In the genomic region with DNA sequence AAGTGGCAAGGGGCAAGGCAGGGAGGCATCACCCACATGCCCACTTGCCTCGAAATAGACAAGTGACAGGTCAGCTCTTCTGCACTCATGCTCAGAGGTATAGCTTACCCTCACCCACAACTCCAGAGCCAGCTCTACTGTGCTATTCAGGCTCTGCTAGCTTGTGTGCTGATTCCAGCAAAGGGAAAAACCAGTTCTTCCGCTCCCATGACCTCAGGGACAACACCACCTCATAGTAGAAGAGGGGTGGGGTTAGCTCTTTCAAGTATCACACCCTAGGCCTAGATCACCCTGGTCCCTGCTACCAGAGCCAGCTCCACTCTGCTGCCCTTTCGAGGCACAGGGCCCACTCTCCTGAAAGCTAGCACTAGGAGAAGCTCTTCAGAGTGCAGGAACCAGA, we compare ENCODE assay signal across 22 mouse cellular contexts.
DNase-seq lines count a peak whose midpoint lies in the region; ATAC-seq and TF ChIP-seq lines count a peak whose summit lies in the region.
"Had no signal": no experiment of that assay in that cellular context is flagged by ENCODE, and none has a peak within 500 bp of the region (broad histone marks: within the 10 kb centered on the region; RNA-seq: fewer than 3 reads in every experiment).

No protein-coding gene starts in this region.

- no peak overlapping the region for H3K4me2 ChIP-seq in intestine, embryonic 14.5 days (ENCODE audit: low read length)
- H3K4me2 ChIP-seq in intestine, postnatal 0 days (replicated peaks; ENCODE audit: low read depth) = no peak overlapping the region
- H3K4me2 ChIP-seq in lung, embryonic 16.5 days (ENCODE audit: low read depth, low read length) = no peak overlapping the region
- no peak overlapping the region for H3K4me2 ChIP-seq in embryonic facial prominence, embryonic 14.5 days (ENCODE audit: low read depth, low read length)
- no peak overlapping the region for H3K4me2 ChIP-seq in stomach, embryonic 14.5 days (replicated peaks; ENCODE audit: low read depth, low read length)
- H3K4me2 ChIP-seq: heart, embryonic 13.5 days; hindbrain, embryonic 15.5 days; midbrain, embryonic 12.5 days; neural tube, embryonic 15.5 days had no signal

- H3K9ac ChIP-seq in intestine, embryonic 14.5 days (ENCODE audit: low read length) = no peak overlapping the region
- H3K9ac ChIP-seq in intestine, postnatal 0 days (ENCODE audit: low read depth, low read length) = no peak overlapping the region
- no peak overlapping the region for H3K9ac ChIP-seq in lung, embryonic 16.5 days (ENCODE audit: low read length)
- H3K9ac ChIP-seq in embryonic facial prominence, embryonic 14.5 days (ENCODE audit: low read depth, low read length) = no peak overlapping the region
- no peak overlapping the region for H3K9ac ChIP-seq in stomach, embryonic 14.5 days (replicated peaks; ENCODE audit: low read depth, low read length)
- H3K9ac ChIP-seq: heart, embryonic 13.5 days; hindbrain, embryonic 15.5 days; liver, postnatal 0 days; midbrain, embryonic 12.5 days; neural tube, embryonic 15.5 days had no signal

- H3K36me3 ChIP-seq in intestine, embryonic 14.5 days (ENCODE audit: control insufficient read depth, insufficient read depth, low read length) = no peaks in the 10 kb centered on the region
- H3K36me3 ChIP-seq in intestine, postnatal 0 days (ENCODE audit: control insufficient read depth, insufficient read depth) = no peaks in the 10 kb centered on the region
- no peaks in the 10 kb centered on the region for H3K36me3 ChIP-seq in lung, embryonic 16.5 days (ENCODE audit: control insufficient read depth, insufficient read depth, low read length)
- H3K36me3 ChIP-seq in embryonic facial prominence, embryonic 14.5 days (ENCODE audit: control insufficient read depth, insufficient read depth, low read length) = no peaks in the 10 kb centered on the region
- H3K36me3 ChIP-seq in stomach, embryonic 14.5 days (ENCODE audit: control insufficient read depth, insufficient read depth, low read length) = no peaks in the 10 kb centered on the region
- H3K36me3 ChIP-seq: heart, embryonic 13.5 days; hindbrain, embryonic 15.5 days; midbrain, embryonic 12.5 days; neural tube, embryonic 15.5 days had no signal

- peak; percentile 43; the same call in 1 of the 2 replicates for ATAC-seq in intestine, embryonic 14.5 days (replicated peaks; ENCODE audit: low FRiP score, low TSS enrichment, low read depth)
- ATAC-seq in intestine, postnatal 0 days = no peak
- peak; percentile 52 for ATAC-seq in lung, embryonic 16.5 days (ENCODE audit: low read depth)
- no peak for ATAC-seq in embryonic facial prominence, embryonic 14.5 days (ENCODE audit: low read depth)
- ATAC-seq in stomach, embryonic 14.5 days (ENCODE audit: insufficient number of reproducible peaks, insufficient read depth, low FRiP score, low read depth) = peak; percentile 84
- no peak for ATAC-seq in activated CD4-positive, CD25-positive, alpha-beta regulatory T cell, adult 4 months
- ATAC-seq: forebrain, embryonic 14.5 days; liver, postnatal 0 days had no signal

- H3K9me3 ChIP-seq in intestine, embryonic 14.5 days (ENCODE audit: control insufficient read depth, low read length) = no peaks in the 10 kb centered on the region
- H3K9me3 ChIP-seq in intestine, postnatal 0 days (ENCODE audit: control insufficient read depth) = no peaks in the 10 kb centered on the region
- H3K9me3 ChIP-seq in lung, embryonic 16.5 days (ENCODE audit: control insufficient read depth, low read length) = no peaks in the 10 kb centered on the region
- no peaks in the 10 kb centered on the region for H3K9me3 ChIP-seq in embryonic facial prominence, embryonic 14.5 days (ENCODE audit: control insufficient read depth, low read length)
- H3K9me3 ChIP-seq in stomach, embryonic 14.5 days (ENCODE audit: control insufficient read depth, low read depth, low read length) = no peaks in the 10 kb centered on the region
- H3K9me3 ChIP-seq: heart, embryonic 13.5 days; hindbrain, embryonic 15.5 days; midbrain, embryonic 12.5 days; neural tube, embryonic 15.5 days had no signal

- no peaks in the 10 kb centered on the region for H3K4me1 ChIP-seq in intestine, embryonic 14.5 days (replicated peaks; ENCODE audit: control insufficient read depth, insufficient read depth, low read length)
- no peaks in the 10 kb centered on the region for H3K4me1 ChIP-seq in intestine, postnatal 0 days (replicated peaks; ENCODE audit: control insufficient read depth, insufficient read depth, low read length)
- H3K4me1 ChIP-seq in lung, embryonic 16.5 days (replicated peaks; ENCODE audit: control insufficient read depth, insufficient read depth, low read length) = no peaks in the 10 kb centered on the region
- no peaks in the 10 kb centered on the region for H3K4me1 ChIP-seq in embryonic facial prominence, embryonic 14.5 days (ENCODE audit: control insufficient read depth, insufficient read depth, low read length)
- no peaks in the 10 kb centered on the region for H3K4me1 ChIP-seq in stomach, embryonic 14.5 days (ENCODE audit: control insufficient read depth, insufficient read depth, low read length)
- H3K4me1 ChIP-seq: heart, embryonic 13.5 days; hindbrain, embryonic 15.5 days; midbrain, embryonic 12.5 days; neural tube, embryonic 15.5 days had no signal

- no peaks in the 10 kb centered on the region for H3K27me3 ChIP-seq in intestine, embryonic 14.5 days (replicated peaks; ENCODE audit: control insufficient read depth, insufficient read depth, low read length)
- no peaks in the 10 kb centered on the region for H3K27me3 ChIP-seq in intestine, postnatal 0 days (replicated peaks; ENCODE audit: control insufficient read depth, insufficient read depth, low read length)
- H3K27me3 ChIP-seq in lung, embryonic 16.5 days (ENCODE audit: control insufficient read depth, insufficient read depth, low read depth, low read length) = no peaks in the 10 kb centered on the region
- no peaks in the 10 kb centered on the region for H3K27me3 ChIP-seq in embryonic facial prominence, embryonic 14.5 days (replicated peaks; ENCODE audit: control insufficient read depth, insufficient read depth, low read length)
- H3K27me3 ChIP-seq in stomach, embryonic 14.5 days (ENCODE audit: control insufficient read depth, insufficient read depth, low read length) = no peaks in the 10 kb centered on the region
- H3K27me3 ChIP-seq: heart, embryonic 13.5 days; hindbrain, embryonic 15.5 days; midbrain, embryonic 12.5 days; neural tube, embryonic 15.5 days had no signal

- no peak overlapping the region for H3K4me3 ChIP-seq in intestine, embryonic 14.5 days (ENCODE audit: low read depth, low read length)
- no peak overlapping the region for H3K4me3 ChIP-seq in intestine, postnatal 0 days (ENCODE audit: low read depth, low read length)
- H3K4me3 ChIP-seq in lung, embryonic 16.5 days (ENCODE audit: low read length) = no peak overlapping the region
- H3K4me3 ChIP-seq in embryonic facial prominence, embryonic 14.5 days (ENCODE audit: low read depth, low read length) = no peak overlapping the region
- no peak overlapping the region for H3K4me3 ChIP-seq in stomach, embryonic 14.5 days (ENCODE audit: low read depth, low read length)
- no peak overlapping the region for H3K4me3 ChIP-seq in layer of hippocampus, adult 2 months
- H3K4me3 ChIP-seq: erythroblast, embryonic 14.5 days; heart, embryonic 13.5 days; hindbrain, embryonic 15.5 days; midbrain, embryonic 12.5 days; neural tube, embryonic 15.5 days had no signal

- H3K27ac ChIP-seq in intestine, embryonic 14.5 days (ENCODE audit: low read depth) = no peak overlapping the region
- H3K27ac ChIP-seq in intestine, postnatal 0 days (ENCODE audit: low read depth, low read length) = no peak overlapping the region
- no peak overlapping the region for H3K27ac ChIP-seq in lung, embryonic 16.5 days (ENCODE audit: low read length)
- no peak overlapping the region for H3K27ac ChIP-seq in embryonic facial prominence, embryonic 14.5 days (replicated peaks; ENCODE audit: low read depth, low read length)
- no peak overlapping the region for H3K27ac ChIP-seq in stomach, embryonic 14.5 days (ENCODE audit: low read length)
- H3K27ac ChIP-seq in layer of hippocampus, adult 2 months = no peak overlapping the region
- H3K27ac ChIP-seq: heart, embryonic 13.5 days; hindbrain, embryonic 15.5 days; midbrain, embryonic 12.5 days; neural tube, embryonic 15.5 days had no signal

- 68% methylated on average over 3 of the region's 3 CpGs for WGBS in intestine, embryonic 14.5 days
- WGBS in intestine, postnatal 0 days = 34% methylated on average over 3 of the region's 3 CpGs
- 44% methylated on average over 3 of the region's 3 CpGs for WGBS in lung, embryonic 16.5 days
- 64% methylated on average over 3 of the region's 3 CpGs for WGBS in embryonic facial prominence, embryonic 14.5 days
- WGBS in stomach, embryonic 14.5 days = 67% methylated on average over 3 of the region's 3 CpGs

- no peak for DNase-seq in intestine, embryonic 14.5 days (ENCODE audit: low spot score)
- DNase-seq in lung, adult 18-20 months = no peak
- peak; percentile 41 for DNase-seq in embryonic facial prominence, embryonic 14.5 days (ENCODE audit: low spot score)
- no peak for DNase-seq in layer of hippocampus, adult 2 months (ENCODE audit: low spot score in 2 of 2)
- DNase-seq: cerebellum, adult 18-20 months; cerebellum, postnatal 25 days; gastrocnemius, postnatal 10 days; heart, adult 11 months; kidney, adult 8-10 months; layer of hippocampus, postnatal 36 days; liver, postnatal 0 days; thymus, adult 2 months had no signal

- TF ChIP-seq CTCF in intestine, postnatal 0 days (IDR thresholded peaks at IDR 0.05; ENCODE audit: low read depth) = no peak
- no peak for TF ChIP-seq CTCF in layer of hippocampus, adult 2 months (conservative IDR thresholded peaks at IDR 0.05)

Comparison
In these comparisons a context has a peak if more than half of its experiments do, and no peak if none do; other contexts are left out.
1. ATAC-seq: peak in intestine, embryonic 14.5 days (single experiment), lung, embryonic 16.5 days (single experiment) and stomach, embryonic 14.5 days (single experiment); none in intestine, postnatal 0 days (single experiment), embryonic facial prominence, embryonic 14.5 days (single experiment) and activated CD4-positive, CD25-positive, alpha-beta regulatory T cell, adult 4 months (single experiment).